Mouse (Mus musculus) thymus, adult 2 months (tissue): ENCODE data around the gene Phf7.

Experiments used
- CTCF ChIP-seq: fragments of 200-500 bp; IDR thresholded peaks from 2 replicates; pipeline ENCODE4 v1.5.1; 2012; ENCODE audit warnings: mild to moderate bottlenecking, control low read depth, low read length, moderate library complexity, borderline replicate concordance; ENCODE audit not compliant: control insufficient read depth, poor library complexity, insufficient read depth; ENCODE audit errors: extremely low read depth
- POLR2A ChIP-seq: fragments of 200-500 bp; IDR thresholded peaks from 2 replicates; pipeline ENCODE4 v1.6.1; 2012; ENCODE audit warnings: mild to moderate bottlenecking, low read length, control low read depth, moderate library complexity; ENCODE audit not compliant: control insufficient read depth, poor library complexity, insufficient read depth; ENCODE audit errors: extremely low read depth

DNA sequence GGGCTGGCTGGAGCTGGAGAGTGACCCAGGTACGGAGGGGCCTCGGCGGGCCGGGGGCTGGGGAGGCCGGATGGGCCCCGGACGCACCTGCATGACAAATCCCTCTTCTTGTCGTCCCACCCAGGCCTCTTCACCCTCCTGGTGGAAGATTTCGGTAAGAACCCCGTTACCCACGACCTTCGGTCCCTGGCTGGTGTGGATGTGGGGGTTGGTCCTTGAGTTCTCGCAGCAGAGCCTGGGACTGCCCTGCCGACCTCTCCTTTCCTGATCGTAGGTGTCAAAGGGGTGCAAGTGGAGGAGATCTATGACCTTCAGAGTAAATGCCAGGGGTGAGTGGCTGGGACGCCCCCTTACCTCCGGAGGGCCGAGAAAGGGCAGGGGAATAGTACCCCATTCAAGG is 509 bp upstream of the Phf7 start:
- no peak for TF ChIP-seq POLR2A
- TF ChIP-seq CTCF = no peak
